Mouse (Mus musculus): ENCODE results near the gene Map6.

DNA sequence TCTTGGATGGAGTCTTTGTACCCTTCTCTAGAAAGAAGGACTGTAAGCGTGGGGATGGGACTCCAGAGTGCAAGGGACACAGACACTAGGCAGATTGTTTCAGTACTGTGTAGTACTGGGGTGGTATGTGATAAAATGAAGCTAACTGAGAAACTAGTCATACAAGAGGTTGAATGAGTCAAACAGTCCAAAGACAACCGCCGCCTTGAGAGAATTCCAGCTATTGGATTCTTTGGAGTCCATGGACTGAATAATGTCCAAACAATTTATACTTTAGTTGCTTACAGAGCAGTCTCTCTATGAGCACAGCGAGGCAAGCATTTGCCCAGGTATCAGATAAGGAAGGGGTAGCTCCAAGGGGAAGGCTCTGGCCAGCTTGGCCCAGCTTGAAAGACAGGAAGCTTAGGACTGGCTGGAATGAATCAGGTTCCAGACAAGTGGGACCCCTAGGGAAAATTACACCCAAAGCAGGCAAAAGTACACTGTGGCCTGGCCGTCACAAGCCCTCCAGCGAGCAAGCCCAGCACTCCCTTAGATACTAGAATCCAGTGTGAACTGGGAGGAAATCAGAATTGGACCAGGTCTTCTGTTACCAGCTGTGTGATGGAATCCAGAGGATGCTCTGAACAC lies 55.6 kb downstream of the Map6 start:
- TF ChIP-seq EP300 (IDR thresholded peaks at IDR 0.05; ENCODE audit: insufficient read depth, low read depth, low read length) (no peak), POLR2A (IDR thresholded peaks at IDR 0.05; ENCODE audit: insufficient read depth, low read depth, low read length) (no peak), CTCF (IDR thresholded peaks at IDR 0.05) (no peak)
